Mouse (Mus musculus) urinary bladder, postnatal 4 days (tissue): ENCODE measurements around the gene Gm4297.
"Not testable (repeated sequence)": the region's sequence is repeated elsewhere in the genome, so short reads cannot be mapped to it uniquely, and the experiment has no call there.

Source experiments
- DNase-seq, 2 experiments: peaks; one replicate each; pipeline ENCODE4 v3.0.0; 2021 to 2022; ENCODE audit warnings: low spot score in 2 of 2

The Gm4297 gene

GRCm38 (mm10) chrX:24574795-24575194 is at the start of gene Gm4297:
Gene Gm4297 (minus strand): TSS chrX:24574895.
- DNase-seq = not testable (repeated sequence)
